Mouse (Mus musculus) testis, postnatal 10 days (tissue): Measurements from ENCODE around the gene Trpv2.

Source experiments
- DNase-seq: peaks from one replicate; pipeline ENCODE4 v3.0.0; 2021; ENCODE audit warnings: low spot score

Trpv2 gene

DNA sequence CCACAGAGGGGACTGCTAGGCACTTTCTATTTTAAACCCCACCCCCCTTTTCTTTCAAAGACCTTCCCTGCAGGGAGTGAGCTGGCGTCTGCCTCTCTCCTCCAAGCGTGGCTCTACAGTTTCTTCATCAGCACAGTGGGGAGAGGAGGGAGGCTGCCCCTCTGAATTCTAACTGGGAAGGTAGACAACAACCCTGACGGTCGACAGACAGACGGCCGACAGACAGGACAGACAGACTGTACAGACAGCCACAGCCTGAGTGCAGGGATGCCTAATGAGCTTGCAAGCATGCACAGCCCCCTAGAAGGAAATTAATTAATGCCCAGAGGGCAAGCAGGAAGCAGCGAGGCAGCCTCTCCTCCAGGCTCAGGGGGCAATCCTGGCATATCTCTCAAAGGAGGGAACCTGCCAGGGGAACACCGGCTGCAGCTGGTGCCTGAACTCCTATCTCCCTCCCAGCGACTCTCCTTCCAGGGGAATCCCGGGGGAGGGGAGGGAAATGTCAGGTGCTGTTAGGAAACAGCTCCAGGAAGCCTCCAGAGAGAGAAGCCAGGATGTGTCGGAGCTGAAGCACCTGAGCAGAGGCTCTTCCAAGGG, 56.0 kb downstream of the Trpv2 start:
- DNase-seq, result no peak

DNA sequence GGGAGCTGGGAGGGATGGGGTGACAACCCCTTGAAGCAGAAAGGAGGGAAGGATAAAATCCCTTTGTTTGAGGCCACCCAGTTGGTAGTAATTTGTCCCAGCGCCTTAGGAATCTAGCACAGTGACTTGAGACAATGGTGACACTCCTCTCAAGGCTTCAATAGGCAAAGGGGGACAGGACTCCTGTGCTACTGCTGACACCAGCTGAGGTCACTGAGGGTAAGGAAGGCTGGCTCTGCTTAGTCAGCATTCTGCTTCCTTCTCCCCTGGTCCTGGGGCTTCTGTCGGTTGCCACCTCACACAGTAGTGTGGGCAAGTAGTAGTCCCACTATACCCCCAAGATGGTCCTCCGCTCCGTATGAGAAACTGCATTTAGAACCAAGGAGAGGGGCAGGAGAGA, 56.9 kb downstream of the Trpv2 start:
- no peak for DNase-seq

DNA sequence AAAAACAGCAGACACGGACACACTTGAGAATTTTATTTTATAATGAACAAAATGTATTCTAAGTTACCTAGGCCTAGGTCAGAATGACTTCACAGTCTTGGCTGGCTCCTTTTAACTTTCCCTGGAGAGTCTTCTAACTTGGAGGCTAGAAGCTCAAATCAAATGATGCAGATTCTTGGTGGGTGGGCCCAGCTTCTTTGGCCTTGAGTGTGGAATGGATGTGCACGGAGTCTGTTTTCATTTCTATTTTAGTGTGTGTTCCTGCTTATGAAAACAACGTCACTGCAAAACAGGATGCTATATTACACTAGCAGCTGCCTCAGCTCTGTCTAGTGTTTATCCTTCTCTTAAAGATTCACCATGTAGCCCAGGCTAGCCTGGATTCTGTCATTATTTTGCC, 61.1 kb downstream of the Trpv2 start:
- no peak for DNase-seq

DNA sequence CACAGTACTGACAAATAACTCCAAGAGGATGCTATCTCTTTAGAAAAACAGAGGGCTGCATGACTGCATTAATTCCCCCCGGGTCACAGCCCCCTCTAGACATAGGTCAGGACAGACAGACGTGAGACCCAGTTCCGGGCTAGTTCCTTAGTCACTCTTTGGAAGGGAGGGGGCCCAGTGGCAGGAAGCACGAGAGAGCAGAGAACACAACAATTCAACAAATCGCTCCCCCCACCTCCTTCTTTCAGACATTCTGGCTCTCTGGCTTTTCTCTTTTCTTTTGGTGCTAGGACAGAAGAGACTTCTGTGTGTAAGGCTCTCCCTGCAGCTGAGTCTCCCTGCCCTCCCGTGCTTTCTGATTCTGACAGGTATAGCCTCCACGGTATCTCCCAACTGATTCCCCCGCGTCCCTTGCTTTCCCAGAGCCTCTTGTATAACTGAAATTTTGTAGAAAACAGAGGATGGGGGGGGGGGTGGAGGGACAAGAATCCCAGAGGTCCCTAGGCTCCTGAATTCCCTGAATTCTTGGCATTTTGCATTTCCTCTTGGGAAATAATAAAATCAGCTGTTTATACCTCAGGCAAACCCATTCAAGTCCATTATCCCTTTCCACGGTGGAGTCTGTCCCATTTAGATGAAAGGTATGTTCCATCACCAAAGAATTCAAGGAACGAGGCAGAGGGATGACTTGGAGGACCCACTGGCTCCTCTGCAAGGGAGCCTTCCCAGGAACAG, 62.0 kb downstream of the Trpv2 start:
- DNase-seq, result no peak

DNA sequence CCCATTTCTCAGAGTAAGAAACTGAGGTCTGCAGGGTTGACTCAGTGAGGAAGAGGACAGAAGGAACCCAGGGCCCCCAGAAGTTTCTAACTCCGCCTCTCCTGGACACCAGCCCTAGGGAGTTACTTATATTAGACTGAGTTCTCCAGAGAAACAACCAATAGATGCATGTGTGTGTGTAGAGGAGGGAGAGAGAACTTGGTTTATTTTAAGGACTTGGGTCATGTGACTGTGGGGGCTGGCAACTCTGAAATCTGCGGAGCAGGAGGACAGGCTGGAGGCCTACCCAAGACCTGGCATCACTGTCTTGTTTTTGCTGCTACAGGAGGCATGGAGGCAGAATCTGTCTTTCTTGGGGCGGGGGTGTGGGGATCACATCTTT, 62.5 kb downstream of the Trpv2 start:
- DNase-seq, result no peak

DNA sequence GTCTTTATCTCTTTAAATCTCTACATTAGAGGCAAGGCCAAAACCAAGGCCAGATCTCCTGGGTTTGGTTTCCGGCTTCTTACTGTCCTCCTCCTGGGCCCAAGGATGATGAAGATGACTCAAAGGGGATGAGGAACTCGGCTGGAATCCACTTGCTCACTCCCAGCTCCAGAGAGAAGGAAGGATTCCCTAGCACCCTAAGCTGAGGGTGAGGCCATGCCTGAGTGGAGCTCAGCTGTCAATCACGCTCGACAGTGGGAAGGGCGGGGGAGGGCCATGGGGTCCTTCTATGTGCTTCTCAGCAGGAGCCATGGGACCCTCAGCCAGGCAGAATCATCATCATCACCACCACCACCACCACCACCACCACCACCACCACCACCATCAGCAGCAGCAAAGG, 63.1 kb downstream of the Trpv2 start:
- DNase-seq, result no peak

DNA sequence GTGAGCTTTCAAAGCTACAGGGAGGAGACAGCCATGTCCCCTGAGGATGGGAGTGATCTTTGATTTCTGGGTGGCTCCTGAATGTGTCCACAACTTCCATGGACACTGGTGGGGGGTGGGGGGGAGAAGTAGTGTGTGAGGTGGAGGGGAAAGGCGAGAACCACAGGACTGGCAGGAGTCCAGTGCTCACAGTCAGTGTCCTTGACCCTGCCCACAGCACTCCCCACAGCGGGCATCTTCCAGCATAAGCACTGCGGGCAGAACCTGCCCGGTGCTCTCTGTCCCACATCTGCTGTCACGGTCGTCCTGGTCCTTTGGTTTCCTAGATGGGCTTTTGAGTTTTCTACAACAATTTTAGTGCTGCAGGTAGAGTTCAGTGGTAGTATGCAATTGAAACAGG, 63.5 kb downstream of the Trpv2 start:
- DNase-seq, result no peak

DNA sequence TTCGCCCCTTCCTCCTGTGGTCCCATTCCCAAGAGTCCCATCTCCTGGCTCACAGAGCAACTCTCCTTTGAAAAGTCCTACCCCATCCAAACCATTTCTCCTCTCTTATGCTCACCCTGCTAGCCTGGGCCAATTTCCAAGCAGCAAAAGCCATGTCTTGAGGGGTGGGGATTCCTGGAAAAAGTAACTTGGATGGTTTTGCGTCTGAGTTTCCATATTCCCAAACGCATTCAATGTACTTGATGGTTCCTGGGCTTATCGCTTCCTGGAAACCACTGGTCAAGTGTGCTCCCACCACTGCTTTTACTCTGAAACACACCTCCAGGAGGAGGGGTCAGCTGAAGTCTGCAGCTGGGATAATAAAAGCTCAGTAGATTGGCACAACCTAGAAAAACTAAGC, 64.1 kb downstream of the Trpv2 start:
- no peak for DNase-seq

DNA sequence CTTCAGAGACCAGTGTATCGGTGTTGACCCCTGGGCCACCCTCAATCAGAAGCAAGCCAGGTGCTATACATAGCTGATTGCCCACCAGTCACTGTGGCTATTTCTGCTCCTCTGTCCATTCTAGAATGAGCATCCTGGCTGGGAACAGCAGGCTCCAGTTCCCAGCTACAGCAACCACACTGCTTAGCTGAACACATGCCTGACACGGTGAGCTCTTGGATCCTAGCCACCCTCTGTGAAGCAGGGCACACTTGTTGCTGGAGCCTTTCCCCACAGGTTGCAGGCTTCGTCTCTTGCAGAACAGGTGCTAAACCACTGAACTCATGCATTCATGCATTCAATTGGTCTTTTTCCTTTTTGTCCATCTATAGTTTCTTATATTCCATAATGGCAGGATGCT, 66.1 kb downstream of the Trpv2 start:
- DNase-seq, result no peak

DNA sequence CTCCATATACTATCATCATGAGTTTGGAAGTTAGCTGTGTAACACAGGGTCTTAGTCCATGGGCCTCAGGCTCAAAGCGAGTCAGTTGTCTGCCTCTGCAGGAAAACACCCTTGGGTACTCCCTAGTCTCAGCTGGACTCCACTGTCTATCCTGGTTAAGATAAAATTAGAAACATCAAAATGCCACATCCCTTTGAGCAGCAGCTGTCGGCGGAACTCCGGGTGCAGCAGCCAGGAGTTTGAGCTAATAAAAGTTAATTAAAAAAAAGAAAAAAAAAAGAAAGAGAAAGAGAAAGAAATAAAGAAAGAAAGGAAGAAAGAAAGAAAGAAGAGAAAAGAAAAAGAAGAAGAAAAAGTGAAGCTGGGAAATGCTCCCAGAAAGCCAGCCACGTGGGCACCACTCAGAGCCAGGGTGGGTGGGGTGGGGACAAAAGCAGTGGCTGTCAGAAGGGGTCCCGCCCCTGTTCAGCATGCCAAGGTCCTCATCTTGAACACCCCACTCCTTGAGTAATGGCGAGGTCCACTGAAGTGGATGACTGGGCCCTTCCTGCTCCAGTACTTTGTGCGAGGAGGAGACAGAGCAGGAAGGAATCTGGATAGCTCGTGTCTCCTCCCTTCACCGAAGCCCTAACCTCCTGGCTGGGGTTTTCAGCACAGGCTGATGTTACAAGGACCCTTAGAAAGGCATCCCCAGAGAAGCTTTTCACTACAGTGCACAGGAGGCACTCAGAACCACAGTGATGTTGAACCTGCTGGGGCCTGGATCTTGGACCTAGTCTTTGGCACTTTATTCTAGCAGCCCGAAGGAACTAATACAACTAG, 67.9 kb downstream of the Trpv2 start:
- no peak for DNase-seq

DNA sequence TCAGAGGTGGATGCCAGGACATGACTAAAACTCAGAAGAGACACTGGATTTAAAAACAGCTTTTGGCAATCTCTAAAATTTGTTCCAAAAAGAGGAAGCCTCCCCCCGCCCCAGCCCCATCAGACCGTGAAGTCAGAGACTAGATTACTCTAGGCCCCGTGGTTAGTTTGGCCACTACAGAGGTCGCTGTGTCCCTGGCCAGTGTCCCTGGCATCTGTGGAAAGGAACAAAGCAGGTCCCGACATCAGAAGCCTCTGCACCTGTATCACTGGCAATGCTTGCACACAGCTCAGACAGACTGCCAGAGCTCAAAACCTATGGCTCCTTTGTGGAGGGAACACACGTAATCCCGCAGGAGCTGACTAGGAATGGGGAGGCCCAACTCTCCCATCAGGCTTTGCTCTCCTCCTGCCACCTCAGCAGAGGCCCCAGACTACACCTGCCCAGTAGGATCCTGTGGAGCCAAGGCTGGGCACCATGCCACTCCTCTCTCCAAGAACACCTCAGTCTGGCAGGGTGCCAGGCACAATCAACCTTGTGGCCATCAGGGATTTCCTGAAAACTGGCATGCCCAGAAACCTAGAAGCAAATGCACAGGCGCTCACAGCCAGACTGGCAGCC, 68.8 kb downstream of the Trpv2 start:
- DNase-seq, result peak; percentile 76

DNA sequence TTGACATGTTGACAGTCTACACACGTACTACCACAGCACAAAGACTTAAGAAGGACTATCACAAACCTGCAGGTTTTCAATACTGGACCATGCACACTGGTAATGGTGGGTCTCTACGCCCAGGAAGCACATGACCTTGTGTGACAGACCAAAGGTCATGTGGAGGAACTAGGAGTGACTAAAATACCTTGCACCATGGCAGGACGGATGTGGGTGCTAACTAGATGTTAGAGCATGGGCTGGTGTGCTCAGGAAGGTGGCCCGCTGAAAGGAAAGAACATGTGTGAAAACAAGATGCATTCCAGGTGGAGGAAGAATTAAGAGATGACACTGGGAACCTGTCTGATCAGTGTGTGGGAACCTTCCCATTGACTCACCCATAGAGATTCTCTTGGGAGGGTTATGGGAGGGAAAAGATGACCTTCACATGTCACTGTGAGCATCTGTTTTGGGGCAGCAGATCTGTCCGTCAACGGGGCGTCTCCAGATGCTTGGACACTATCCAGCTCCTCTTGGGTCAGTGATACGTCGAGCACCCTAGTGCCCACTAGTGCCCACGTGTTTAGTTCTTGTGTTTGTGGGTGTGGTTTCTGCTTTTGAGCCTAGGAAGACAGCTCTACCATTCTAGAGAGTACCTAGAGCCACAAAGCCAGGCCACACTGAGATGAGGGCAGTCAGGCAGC, 69.5 kb downstream of the Trpv2 start:
- no peak for DNase-seq

DNA sequence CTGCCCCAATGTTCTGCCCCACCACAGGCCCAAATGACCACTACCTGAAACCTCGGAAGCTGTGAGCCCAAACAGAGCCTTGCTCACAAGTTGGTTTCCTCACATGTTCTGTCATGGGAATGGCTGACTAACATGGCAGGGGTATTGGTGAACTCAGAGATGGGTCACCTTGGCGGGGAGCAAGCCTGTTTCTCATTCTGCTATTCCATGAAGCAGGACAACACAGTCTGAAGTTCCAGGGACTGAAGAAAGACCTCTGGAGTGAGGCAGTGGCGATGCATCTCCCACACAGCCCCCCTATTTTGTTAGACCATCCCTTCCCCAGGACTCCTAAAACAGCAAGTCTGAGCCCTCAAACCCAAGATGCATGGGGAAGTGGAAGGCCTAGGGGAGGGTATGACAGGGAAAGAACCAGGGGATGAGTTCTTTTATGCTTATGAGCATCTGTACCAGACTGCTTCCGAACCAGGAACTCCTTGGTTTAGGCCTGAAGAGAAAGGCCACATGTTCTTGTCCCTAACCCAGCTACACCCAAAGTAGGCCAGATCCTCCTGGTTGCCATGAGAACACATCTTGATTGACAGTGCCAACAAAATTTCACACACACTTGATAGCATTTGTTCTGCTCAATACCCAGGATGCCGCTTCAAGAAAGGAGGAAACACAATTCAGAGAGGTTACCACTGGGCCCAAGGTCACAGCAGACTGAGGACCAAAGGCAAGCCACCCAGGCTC, 70.5 kb downstream of the Trpv2 start:
- DNase-seq, result no peak

DNA sequence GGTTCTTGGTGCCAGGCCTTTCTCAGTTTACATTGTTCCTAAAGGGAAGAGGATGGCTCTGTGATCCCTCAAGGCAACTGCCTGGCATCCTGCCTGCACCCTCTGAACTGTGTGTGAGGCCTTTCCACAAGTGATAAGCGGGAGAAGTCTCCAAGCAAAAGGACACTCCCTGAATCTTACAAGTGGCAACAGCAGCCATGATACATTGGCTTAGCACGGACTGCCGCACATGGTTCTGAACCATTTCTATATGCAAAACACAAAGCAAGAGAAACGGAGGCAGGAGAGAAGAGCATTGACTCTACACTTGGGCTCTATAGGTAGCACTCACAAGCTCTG, 71.0 kb downstream of the Trpv2 start:
- peak; percentile 76 for DNase-seq

DNA sequence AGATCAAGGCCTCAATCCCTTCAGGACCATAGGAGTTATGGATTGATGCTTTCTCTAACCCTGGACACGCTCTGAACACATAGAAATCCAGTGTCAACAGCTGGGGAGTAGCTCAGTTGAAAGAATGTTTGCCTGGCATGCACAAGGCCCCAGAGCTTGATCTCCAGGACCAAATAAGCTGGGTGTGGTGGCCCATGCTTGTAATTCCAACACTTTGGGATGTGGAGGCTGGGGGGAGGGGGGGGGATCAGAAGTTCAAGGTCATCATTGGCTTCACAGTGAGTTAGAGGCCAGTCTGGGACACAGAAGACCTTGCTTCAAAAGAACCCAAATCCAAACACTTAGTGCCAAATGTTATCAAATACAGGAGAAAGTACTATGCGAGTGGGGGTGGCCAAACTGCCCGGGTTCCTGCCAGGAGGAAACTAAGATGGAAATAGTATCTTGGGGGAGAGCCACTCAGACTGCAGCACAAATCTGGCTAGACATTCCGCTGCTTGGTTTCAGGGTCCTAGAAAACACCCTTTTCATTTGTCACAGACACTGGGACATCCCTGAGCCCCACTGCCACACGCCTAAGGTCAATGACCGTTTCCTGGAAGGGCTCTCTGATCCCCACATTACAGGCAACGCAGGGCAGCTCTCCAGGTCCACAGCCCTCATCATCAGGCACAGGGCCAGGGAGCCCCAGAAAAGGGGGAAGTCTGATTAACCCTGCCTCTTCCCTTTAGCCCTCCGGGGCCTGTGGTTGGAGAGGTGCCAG, 71.6 kb downstream of the Trpv2 start:
- DNase-seq, result peak; percentile 78

DNA sequence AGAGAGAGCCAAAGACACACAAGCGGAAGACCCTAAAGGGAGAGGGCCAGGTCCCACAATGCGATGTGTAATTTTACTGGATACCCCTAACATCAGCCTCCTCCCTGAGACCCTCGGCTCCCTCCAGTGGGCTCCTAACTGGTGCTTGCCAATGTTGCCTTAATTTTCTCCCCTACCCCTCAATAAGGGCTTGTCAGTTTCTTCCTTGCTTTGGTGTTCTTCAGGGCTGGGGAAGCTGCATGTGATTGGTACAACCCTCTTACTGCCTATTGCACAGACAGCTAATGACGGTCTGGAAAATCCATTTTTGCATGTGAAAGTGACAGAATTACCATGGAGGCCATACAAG, 72.2 kb downstream of the Trpv2 start:
- no peak for DNase-seq

DNA sequence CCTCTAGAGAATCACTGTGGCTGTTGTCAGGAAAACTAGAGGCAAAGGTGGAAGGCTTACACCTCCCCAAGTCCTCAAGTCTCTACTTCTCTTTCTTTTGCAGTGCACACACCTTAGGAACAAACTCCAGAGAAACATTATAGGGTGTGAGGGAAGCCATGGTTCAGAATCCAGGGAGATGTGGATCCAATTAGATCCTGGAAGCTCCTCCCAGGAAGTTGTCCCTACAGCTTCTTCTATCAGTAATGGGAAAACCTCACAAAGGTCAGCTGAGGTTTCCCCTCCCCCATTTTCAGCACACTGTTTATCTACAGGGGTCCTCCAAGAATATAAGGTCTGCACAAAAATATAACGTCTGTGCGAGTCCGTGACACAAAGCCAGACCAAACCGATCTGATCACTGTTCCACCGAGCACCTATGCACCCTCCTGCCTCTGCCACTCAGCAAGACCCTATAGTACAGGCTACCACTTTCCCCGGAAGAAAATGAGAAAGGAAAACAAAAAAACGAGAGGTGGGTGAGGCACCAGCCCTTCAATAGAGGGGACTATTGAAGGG, 72.8 kb downstream of the Trpv2 start:
- no peak for DNase-seq

DNA sequence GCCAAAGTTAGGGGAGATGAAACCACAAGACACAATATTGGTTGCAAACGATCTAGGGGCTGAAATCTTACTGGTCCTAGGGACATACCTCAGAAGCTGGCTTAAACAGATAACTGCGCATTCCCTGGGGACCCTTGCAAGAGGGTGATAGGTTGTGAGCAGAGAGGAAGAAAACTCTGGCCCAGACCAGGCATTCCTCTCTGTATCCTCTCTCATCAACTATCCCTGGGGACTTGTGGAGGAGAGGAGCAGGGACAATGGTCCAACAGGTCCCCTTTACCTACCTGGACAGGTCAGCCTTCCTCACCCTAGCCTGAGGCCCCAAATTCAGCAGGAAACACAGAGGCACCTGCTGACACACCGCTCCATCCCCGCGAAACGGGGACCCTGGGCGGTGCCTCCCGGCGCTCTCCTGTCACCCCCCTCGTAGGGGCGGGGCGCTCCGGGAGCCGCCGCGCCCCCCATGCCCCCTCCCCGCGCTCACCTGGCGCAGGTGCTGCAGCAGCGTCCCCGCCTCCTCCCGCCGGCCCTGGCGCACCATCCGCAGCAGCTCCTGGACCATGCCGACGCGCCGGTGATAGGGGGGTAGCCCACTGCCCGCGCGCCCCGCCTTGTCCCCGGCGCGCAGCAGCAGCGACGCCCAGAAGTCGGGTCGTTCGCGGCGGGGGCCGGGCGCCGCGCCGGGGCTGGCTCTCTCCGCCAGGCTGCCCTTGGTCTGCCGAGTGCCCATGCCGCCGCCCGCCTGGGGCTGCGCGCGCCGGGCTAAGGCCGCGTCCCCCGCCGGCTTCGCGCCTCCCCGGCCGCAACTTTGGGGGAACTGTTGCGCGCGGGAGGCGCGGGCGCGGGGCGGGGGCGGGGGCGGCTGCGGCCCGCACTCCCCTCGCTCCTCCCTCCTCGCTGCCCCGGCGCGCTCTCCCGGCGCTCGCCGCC, 73.6 kb downstream of the Trpv2 start, which contains the start of gene Lrrc75a:
Gene Lrrc75a, minus strand, starts transcription at position 863 of the 930 bp plus-strand sequence.
- peak; percentile 72 for DNase-seq

DNA sequence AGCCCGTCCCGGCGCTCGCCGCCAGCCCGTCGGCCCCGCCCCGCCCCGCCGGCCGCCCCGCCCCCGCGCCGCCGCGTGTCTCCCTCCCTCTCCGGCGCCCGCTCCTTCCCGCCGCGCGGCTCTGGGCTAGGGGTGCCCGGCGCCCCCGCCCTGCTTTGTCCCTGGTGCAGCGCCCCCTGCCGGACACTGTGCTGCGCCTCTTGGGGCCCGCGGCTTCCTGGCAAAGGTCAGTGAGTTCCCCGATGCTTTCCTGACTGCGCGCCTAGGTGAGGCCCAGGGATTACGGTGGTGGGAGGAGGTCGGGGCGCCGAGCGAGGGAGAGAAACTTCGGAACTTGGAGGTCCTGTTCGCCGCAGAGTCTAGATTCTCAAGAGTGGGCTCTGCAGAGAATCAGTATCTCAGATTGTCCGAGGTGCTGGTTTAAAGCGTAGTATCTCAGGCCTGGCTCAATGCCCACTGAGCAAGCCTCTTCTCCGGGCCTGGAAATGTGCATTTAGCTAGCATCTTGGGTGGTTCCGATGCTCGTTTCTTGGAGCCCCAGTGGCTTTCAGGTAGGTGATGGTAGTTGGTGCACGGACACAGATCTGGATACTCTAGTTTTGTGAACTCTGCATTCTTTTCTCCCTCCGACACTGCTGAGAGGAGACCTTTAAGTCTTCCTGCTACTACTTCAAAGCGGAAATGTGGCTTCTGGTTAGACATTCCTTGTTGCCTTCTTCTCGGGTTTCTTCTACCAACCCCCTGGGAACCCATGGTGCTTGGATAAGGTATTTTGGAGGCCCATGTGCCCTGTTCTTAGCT, 74.5 kb downstream of the Trpv2 start, which contains the start of gene Mmgt2:
Gene Mmgt2, plus strand, starts transcription at position 74 of the 801 bp plus-strand sequence.
- DNase-seq, result peak; percentile 99
